Mouse (Mus musculus) CD8-positive naive resting alpha-beta T cell, adult 2 months (primary cell): ENCODE results near the gene Hhatl.

Experiments
- DNase-seq, 2 experiments: peaks; one replicate each; pipeline ENCODE4 v3.0.0; 2022; ENCODE audit warnings: low read depth in 2 of 2, low spot score in 2 of 2

The Hhatl gene

DNA sequence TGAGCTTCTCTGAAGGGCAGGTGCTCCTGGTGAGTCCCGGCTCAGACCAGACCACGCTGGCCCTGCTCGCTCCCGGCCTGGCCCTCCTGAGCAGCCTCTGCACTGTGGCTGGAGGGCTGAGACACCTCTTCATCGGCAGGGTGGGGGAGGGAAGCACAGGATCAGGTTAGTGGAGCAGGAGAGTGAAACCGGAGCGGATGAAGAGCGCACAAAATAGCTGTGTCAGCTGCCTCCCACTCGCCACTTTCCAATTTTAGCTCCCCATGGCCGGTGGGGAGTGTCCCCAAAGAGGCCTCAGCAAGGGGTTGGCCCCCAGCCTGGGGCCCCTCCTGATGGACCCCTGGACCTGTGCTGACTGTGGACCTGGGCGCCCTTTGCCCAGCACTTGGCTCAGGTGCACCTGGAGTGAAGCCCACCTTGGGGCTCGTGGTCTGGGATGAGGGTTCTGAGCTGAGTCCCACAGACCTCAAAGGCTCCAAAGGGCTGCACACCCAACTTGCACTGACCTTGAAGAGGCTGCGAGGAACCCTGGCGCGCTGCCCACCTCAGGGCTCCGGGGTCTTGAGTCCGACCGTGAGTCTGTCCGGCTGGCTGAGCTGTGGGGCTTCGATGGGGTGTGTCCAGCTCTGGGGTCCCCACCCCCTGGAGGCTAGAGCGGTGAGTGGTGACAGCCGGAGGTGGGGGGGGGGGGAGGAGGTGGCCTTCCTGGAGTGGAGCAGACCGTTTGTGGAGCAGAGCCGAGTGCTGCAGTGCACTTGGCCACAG lies at the start of gene Hhatl:
Hhatl (minus strand) TSS at position 751 of the 765 bp plus-strand sequence.
- DNase-seq, result no peak

DNA sequence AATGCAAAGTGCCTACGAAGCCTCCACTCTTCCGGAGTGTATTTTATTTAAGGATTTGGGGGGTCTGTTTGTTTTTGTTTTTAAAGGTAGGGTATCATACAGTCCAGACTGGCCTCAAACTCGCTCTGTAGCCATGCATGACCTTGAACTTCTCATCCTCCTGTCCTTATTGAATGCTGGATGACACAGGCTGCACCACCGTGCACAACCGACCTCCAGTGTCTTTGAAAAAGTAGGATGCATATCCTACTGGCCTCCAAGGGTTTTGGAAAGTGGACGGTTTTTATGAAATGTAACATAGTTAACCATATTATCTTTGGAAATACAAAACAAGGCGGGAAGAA lies 47.3 kb upstream of the Hhatl start:
- no peak for DNase-seq

DNA sequence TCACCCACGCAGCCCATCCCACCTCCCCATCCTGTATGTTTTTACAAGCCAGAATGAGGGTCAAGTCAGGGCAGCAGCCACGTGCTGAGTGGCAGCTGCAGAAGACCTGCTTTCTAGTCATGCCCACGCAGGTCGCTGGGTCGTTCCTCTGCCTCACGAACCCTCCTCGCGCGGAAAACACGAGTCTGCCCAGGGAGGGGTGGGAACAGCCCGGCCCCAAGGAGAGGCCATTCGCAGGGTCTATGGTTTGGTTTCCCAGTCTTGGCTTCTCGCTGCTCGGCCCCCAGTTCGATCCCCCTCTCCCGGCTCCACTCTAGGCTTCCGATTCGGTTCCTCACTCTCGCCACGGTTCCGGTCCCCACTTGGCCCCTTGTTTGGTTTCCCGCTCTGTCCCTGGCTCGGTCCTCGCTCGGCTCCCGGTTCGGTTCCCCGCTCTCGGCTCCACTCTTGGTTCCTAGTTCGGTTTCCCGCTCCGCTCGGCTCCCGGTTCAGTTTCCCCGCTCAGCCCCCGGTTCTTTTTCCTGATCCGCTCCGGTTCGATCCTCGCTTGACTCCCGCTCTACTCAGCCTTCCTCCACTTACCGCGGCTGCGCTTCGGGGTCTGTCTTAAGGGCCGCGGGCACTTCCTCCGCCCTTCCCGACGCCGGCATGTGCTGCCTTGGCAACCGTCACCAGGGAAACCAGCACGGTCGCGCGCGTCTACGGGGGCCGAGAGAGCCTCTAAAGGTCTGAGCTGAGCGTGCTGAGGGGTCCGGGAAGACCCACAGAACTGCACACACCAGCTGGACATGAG lies 46.7 kb upstream of the Hhatl start, which contains the start of gene Ccdc13:
Ccdc13 (minus strand) TSS at position 633 of the 793 bp plus-strand sequence.
- peak; percentile 15 to 35 for DNase-seq

DNA sequence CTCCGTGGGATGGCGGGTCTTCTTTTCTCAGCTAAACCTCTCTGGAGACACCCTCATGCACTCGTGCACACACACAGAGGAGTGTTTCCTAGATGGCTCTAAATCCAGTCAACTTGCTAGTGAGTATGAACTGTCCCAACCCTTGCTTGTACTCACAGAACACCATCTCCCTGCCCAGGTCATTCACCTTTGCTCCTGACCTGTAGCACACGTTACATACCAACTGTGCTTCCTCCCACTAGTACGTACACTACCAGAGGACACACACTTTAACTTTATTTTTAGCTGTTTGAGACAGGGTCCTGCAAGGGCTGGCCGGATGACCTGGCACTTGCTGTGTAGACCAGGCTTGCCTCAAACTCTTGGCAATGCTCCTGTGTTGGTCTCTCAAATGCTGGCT lies 45.7 kb upstream of the Hhatl start:
- DNase-seq, result no peak

DNA sequence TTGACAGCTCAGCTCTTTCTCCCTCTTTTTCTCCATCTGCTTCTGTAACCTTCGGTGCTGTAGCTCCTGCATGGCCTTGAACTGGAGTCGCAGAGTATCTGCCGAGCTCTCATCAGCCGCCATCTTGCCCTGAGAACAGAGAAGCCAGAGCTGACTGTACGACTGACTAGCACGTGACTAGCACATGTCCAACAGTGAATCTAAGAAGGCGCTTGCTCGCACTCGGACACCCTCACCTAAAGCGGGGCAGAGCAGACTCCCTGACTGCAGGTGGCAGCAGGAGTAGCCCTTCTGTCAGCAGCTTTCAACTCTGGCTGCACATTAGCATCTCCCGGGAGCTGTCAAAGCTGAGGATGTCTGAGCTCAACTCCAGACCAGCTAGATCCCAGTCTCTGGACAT lies 41.5 kb upstream of the Hhatl start:
- DNase-seq, result no peak

DNA sequence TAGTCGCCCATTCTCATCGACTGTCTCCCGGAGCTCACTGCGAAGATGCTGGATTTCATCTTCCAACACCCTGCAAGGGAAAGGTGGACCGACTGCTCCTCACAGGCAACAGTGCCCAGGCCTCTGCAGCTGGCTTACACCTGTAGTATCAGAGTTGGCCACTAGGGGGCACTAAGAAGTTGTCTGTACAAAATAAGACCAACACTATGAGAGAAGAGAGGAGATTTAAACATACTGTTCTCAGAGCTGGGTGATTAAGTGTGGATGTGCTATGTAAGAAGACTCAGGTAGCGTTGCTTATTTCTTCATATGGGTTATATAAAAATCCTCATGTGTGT lies 38.6 kb upstream of the Hhatl start:
- DNase-seq, result peak; percentile 73 to 74

DNA sequence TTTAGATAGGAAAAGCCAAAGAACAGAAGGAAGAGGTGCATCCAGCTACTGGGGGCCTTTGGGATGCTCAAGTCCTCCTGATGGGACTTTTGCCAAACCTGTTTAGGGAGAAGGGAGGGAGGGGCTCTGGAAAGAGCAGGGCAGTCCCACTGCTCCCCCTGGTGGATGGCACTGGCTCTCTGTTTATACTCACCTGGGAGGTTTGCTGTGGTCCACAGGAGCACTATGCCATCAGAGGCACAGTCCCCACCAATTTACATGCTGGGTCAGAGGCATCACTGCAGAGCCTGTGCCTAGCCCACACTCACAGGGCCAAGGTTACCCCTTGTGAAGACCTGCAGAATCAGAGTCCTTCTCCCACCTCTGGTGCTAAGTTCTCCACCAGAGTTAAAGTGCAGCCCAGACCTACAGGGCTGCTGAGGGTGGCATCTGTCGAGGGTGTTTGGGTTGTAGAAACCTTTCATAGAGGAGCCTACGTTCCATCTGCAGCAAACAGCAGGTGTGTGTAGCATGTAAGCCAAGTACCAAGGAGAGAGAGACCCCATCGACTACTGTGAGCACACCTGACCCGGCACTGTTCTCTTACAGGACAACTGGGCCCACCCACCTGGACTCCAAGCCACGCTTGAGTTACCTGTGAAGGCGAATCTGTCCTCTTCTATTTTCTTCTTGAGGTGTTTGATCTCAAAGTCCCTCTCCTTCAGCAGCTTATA lies 38.1 kb upstream of the Hhatl start:
- DNase-seq, result no peak

DNA sequence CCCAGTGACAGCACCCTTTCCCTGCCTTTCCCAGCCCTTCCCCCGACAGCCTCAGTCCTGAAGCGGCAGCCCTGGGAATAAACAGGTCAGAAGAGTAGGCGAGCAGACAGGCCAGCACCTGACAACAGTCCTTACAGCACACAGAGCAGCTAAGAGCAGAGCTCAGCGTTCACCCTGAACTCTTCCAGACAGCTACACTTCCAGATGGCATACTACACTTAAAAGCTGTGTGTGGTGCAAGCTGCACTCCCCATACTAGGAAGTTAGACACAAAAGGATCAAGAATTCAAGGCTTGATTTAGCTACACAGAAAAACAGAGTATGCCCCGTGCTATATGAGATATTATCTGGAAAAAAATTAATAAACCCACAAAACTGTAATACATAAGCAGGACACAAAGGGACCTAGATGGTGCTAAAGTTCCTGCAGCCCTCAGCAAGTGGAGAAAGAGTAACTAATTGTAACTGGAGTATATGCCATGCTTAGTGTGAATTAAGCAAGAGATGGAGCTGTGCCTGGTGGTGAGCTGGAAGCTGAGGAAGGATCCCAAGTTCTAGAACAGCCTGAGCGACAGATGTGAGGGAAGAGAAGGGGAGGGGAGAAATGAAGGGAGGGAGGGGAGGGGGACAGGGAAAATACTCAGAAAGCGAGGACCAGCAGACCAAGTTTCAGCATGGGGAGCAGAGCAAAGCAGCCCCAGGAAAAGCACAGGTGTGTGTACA lies 37.1 kb upstream of the Hhatl start:
- no peak for DNase-seq

DNA sequence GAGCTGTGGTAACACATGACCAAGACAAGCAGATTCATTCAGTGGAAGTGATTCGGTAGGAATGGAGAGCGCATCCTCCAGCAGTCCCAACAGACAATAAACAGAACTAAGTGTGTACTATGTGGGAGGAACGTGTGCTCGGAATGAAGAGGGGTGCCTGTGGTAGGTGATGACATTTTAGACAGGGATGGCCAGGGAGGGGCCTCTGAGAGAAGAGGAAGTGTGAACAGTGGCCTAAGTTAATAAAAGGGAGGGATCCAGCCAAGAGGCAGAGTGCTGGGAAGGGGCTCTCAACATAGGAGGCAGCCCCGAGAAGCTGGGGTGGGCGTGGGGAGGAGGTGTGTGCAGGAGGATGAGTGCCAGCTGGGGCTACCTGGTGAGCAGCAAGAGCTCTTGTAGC lies 36.0 kb upstream of the Hhatl start:
- no peak for DNase-seq

DNA sequence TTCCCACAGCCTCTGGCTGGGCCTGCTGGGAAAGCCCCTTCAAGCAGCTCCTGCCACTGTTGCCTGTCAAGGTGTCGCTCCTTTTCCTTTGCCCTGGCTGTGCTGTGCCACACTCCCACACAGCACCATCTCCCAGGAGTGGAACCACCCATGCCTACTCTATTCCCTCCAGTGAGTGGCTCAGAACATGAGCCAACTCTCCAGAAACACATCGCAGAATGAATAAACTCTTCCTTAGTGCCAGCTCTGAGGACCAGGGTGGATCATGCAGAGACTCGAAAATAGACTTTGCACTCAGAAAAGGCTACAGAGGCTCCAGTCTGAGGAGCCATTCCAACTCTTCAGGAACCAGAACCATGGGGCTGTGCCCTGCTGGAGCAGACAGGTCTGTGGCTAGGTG lies 34.0 kb upstream of the Hhatl start:
- DNase-seq, result no peak

DNA sequence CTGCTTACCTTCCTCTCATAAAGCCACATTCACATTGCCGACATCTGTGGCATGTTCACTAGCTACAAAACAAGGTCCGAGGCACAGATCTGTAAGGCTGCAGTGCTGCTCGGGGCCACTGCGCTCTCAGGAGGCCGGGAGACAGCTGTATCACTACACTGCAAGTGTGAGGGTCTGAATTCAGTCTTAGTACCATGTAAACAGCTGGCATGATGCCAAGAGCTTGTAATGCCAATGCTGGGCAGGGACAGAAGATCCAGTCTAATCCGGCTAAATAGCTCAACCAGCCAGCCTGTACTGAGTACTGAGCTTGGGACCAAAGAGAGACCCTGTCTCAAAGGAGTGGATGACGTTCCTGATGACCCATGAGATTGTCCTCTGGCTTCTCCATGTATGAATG lies 31.7 kb upstream of the Hhatl start:
- DNase-seq, result no peak

DNA sequence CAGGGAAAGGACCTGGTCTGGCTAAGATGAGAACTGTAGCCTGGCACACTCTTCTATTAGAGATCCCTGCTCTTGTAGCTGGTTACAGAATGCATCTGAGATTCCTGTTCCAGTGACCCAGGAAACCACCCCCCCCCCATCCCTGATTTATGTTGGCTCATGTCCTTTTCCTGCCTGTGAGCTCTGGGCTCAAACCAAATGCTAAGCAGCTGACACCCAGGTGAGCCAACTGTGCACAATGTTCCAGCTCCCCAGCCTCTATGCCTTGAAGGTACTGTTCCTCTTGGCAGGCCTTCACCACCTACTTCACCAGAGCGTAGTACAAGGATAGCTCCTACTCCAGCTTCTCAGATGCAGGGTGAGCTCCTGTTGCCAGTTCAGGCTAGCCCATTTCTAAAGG lies 30.7 kb upstream of the Hhatl start:
- no peak for DNase-seq

DNA sequence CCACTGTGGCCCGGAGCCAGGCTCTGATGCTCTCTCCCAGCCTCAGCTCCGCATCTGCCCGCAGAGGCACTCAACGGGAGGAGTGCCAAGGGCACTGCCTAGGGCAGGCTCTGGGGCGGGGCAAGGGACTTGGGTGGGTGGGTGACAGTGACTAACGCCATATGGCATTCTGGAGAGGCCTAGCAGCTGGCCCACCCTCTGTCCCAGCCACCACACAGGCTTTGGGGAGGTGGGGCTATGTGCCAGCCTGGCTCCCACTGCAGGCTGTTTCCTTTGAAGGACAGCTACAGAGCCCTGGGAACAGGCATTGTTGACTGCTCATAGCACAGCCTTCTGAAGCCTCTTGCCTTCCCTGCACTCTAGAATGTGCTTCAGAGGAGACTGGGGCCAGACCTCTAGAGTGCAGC lies 30.3 kb upstream of the Hhatl start:
- DNase-seq, result no peak

DNA sequence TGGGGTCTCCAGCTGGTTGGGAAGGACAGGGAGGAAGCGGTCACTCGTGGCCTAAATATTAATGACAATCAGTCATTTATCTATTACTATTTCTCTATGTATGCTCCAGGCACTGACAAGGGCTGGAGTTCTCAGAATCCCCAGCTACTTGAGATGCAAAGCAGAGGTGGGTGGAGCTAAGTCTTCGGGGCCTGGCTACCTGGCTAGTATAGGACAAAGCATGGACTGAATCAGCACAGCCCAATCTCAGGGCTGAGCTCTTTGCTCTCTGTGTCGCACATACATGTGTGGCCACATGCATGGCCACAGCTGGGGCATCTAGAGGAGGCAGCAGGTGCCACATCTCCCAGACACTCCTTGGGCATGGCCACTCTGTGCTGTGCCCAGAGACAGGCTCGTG lies 28.5 kb upstream of the Hhatl start:
- DNase-seq, result no peak

DNA sequence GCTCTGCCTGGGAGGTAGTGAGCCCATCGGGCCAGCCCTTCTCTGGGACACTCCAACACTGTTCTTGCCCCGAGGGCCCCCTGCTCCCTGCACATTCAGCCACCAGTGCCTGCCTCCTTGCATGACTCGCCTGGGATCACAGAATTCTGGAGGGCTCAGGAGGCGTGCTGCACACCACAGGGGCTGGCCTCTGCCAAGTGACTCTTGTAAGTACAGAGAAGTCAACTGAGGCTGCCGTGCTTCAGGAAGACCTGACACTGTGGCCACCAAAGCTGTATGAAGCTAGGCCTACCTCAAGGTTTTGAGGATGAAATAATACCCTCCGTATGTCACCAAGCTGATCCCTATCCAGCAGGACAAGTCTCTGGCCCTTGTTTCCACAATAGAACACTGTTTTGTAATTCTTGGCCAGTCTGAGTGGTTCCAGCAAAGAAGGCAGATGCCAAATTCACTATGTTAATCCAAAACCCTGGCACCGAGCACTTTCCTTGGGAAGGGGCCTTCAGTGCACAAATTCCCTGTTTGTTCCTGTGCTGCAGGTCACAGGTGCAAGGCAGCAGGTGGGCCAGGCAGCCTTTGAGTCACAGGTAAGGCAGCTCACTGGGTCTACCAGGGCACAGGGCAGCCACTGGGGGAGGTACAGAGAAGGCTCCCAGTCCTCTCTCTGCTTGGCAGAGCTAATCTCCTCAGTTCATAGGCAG lies 27.6 kb upstream of the Hhatl start:
- DNase-seq, result no peak

DNA sequence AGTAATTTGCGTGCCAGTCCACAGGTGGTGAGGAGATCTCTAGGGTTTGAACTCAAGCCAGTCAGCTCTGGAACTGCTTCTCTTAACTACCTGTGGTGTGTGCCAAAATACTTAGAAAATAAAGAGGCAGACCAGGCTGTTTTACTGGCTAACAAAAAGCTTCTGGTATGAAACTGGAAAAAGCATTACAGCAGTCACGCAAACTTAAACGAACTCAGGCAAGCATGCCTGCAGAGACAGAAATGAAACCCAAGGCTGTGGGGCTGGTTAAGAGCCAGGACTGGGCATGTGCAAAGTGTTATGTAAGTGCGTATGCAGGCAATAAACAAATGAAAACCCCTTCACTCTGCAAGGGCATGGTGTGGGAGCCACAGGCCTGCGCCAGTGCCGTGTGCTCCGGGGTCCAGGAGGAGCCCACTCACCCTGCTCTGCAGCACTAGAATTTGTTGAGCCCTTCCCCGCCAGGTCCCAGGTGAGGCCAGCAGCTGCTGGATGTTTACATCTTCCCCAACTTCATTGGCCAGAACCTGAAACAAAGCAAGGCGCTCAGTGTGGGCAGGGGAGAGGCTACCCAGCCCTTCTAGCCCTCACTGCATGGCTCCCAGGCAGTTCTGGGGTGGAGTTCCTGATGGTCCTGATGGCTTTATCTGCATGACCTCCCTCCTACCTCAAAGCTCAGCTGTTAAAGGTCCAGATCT lies 26.9 kb upstream of the Hhatl start:
- DNase-seq, result no peak

DNA sequence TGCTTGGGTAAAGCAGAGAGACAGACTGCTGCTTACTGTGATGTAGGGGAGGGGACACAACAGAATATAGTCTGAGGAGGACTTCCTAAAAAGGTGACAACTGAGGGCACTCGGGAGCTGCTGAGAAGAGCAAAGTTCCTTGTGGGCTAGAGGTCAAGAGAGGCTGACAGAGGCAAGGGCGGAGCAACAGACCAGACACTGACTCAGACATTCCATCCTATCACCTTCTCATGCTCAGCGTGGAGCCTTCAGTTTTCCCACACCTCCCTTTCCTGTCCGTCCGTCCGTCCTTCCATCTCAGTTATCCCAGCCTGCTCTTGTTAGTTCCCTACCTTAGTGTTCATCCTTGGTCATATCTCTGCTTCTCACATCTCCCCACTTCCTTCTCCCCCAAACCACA lies 22.9 kb upstream of the Hhatl start:
- no peak for DNase-seq

DNA sequence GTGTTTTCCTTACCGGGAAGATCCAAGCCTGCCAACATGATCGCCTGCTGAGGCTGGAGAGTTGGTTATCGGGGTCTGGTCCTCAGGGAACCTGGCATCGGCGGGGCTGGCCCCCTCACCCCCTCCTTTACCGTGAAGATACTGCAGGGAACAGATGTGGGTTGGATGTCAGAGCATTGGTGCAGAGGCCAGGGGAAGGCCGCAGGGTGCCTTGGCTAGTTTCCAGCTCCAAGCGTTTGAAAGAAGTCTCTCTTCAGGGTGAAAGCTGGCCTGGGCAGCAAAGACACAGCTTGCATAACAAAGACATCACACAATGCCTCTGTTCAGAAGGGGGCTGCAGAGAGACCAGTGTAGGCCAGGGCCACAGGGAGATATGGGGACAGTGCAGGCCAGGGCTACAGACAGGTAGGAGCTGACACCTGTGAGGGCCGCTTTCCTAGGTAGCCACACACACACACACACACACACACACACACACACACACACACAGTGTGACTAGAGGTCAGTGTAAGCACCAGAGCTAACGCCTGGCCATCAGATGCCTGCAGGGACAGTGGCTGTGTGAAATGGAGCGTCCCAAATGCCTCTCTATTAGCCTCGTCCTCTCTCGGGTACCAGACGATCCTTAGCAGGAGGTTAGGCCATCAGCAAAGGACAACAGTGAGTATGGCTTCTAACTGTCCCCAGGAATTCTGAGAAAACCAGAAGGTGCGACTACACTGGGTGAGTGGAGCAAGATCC lies 17.9 kb upstream of the Hhatl start:
- DNase-seq, result no peak

DNA sequence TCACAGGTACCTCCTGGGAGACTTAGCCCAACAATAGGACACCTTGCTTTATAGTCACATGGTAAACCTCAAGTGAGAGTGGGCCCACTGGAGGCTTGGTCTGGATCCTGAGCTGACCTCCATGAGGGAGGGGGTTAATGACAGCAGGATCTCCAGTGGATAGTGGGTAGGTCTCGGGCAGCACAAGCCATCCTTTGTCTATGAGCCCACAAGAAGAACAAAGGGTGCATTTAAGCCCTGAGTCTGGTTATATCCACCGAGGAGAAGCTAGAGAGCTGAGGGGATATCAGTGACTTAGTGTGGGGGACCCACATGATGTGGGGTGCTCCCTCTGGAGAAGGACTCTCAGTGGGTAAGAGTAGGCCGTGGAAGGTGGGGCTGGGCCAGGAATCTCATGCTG lies 16.2 kb upstream of the Hhatl start:
- no peak for DNase-seq

DNA sequence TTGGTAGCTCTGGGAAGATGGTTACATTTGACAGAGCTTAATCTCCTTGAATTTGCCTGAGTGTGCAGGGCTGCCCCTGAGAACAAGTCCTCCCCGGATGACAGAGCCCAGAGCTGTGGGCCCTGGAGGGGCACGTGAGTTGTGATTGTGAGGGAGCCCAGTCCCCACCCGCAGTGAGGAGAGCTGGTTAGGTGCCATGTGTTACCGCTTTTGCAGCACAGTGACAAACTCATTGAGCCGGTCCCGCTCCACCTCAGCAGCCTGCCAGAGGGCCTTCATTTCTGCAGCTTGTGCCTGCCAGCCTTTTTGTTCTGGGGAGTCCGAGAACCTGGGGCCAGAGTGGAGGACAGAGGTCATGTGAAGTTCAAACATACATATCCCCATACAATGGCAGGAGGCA lies 15.6 kb upstream of the Hhatl start:
- DNase-seq, result no peak
